Mouse (Mus musculus): Measurements from ENCODE around the gene Adipoq. TPM values are rescaled to one million over a fixed set of nuclear protein-coding genes. Genes with fewer than 3 reads are reported as not detected.

Gene Adipoq
- polyA plus RNA-seq, 1 experiment from 2014 or later = not detected

- Histone ChIP-seq H3K4me1 (replicated peaks; ENCODE audit: control insufficient read depth, insufficient read depth, low read length) (peaks cover 5% of the 10 kb centered on the region; the same call in 1 of the 2 replicates), H3K27me3 (ENCODE audit: control insufficient read depth, insufficient read depth, low read length) (no peaks in the 10 kb centered on the region), H3K9me3 (ENCODE audit: control insufficient read depth, low read length) (no peaks in the 10 kb centered on the region), H3K27ac (ENCODE audit: low read depth, low read length) (no peak overlapping the region), H3K4me2 (replicated peaks; ENCODE audit: low read depth, low read length) (no peak overlapping the region), H3K9ac (ENCODE audit: low read depth, low read length) (no peak overlapping the region), H3K4me3 (ENCODE audit: low read depth, low read length) (no peak overlapping the region), H3K36me3 (ENCODE audit: control insufficient read depth, insufficient read depth, low read length) (peaks cover 8% of the 10 kb centered on the region; the same call in 1 of the 2 replicates)
- WGBS = 88% methylated on average over 12 of the region's 12 CpGs
- no peak for ATAC-seq (ENCODE audit: low FRiP score)
- DNase-seq (ENCODE audit: low spot score) = no peak
Measured at GRCm38 (mm10) chr16:23112348-23112747, 34.0 kb upstream of the Adipoq start.

GRCm38 (mm10) chr16:23112861-23113435, 33.4 kb upstream of the Adipoq start:
- DNase-seq (ENCODE audit: low spot score) = no peak
- H3K4me3 ChIP-seq (ENCODE audit: low read depth, low read length) = no peak overlapping the region
- no peak overlapping the region for H3K27ac ChIP-seq (ENCODE audit: low read depth, low read length)
- no peak overlapping the region for H3K4me2 ChIP-seq (replicated peaks; ENCODE audit: low read depth, low read length)
- H3K4me1 ChIP-seq (replicated peaks; ENCODE audit: control insufficient read depth, insufficient read depth, low read length) = peaks cover 5% of the 10 kb centered on the region; the same call in 1 of the 2 replicates
- H3K27me3 ChIP-seq (ENCODE audit: control insufficient read depth, insufficient read depth, low read length) = no peaks in the 10 kb centered on the region
- H3K9ac ChIP-seq (ENCODE audit: low read depth, low read length) = no peak overlapping the region
- no peaks in the 10 kb centered on the region for H3K9me3 ChIP-seq (ENCODE audit: control insufficient read depth, low read length)
- no peak for ATAC-seq (ENCODE audit: low FRiP score)
- peaks cover 8% of the 10 kb centered on the region; the same call in 1 of the 2 replicates for H3K36me3 ChIP-seq (ENCODE audit: control insufficient read depth, insufficient read depth, low read length)
- 59% methylated on average over 9 of the region's 9 CpGs for WGBS

- ATAC-seq (ENCODE audit: low FRiP score) = no peak
Measured at GRCm38 (mm10) chr16:23113903-23114302, 32.4 kb upstream of the Adipoq start.

GRCm38 (mm10) chr16:23114339-23115171, 31.8 kb upstream of the Adipoq start:
- Histone ChIP-seq H3K27ac (ENCODE audit: low read depth, low read length) (no peak overlapping the region), H3K36me3 (ENCODE audit: control insufficient read depth, insufficient read depth, low read length) (peaks cover 6% of the 10 kb centered on the region; the same call in 1 of the 2 replicates), H3K4me1 (replicated peaks; ENCODE audit: control insufficient read depth, insufficient read depth, low read length) (no peaks in the 10 kb centered on the region), H3K4me2 (replicated peaks; ENCODE audit: low read depth, low read length) (no peak overlapping the region), H3K27me3 (ENCODE audit: control insufficient read depth, insufficient read depth, low read length) (no peaks in the 10 kb centered on the region), H3K9ac (ENCODE audit: low read depth, low read length) (no peak overlapping the region), H3K9me3 (ENCODE audit: control insufficient read depth, low read length) (no peaks in the 10 kb centered on the region), H3K4me3 (ENCODE audit: low read depth, low read length) (no peak overlapping the region)
- 70% methylated on average over 5 of the region's 5 CpGs for WGBS
- ATAC-seq (ENCODE audit: low FRiP score) (peak; percentile 33; the same call in 1 of the 2 replicates), DNase-seq (ENCODE audit: low spot score) (no peak)

More at GRCm38 (mm10) chr16:23113903-23114302, 32.4 kb upstream of the Adipoq start:
- Histone ChIP-seq H3K4me2 (replicated peaks; ENCODE audit: low read depth, low read length) (no peak overlapping the region), H3K27ac (ENCODE audit: low read depth, low read length) (no peak overlapping the region), H3K9ac (ENCODE audit: low read depth, low read length) (no peak overlapping the region), H3K4me3 (ENCODE audit: low read depth, low read length) (no peak overlapping the region), H3K36me3 (ENCODE audit: control insufficient read depth, insufficient read depth, low read length) (peaks cover 8% of the 10 kb centered on the region; the same call in 1 of the 2 replicates), H3K9me3 (ENCODE audit: control insufficient read depth, low read length) (no peaks in the 10 kb centered on the region), H3K4me1 (replicated peaks; ENCODE audit: control insufficient read depth, insufficient read depth, low read length) (peaks cover 5% of the 10 kb centered on the region; the same call in 1 of the 2 replicates), H3K27me3 (ENCODE audit: control insufficient read depth, insufficient read depth, low read length) (no peaks in the 10 kb centered on the region)
- no peak for DNase-seq (ENCODE audit: low spot score)

- Histone ChIP-seq H3K4me3 (ENCODE audit: low read depth, low read length) (no peak overlapping the region), H3K9me3 (ENCODE audit: control insufficient read depth, low read length) (no peaks in the 10 kb centered on the region), H3K36me3 (ENCODE audit: control insufficient read depth, insufficient read depth, low read length) (peaks cover 6% of the 10 kb centered on the region; the same call in 1 of the 2 replicates), H3K27ac (ENCODE audit: low read depth, low read length) (no peak overlapping the region), H3K9ac (ENCODE audit: low read depth, low read length) (no peak overlapping the region), H3K4me2 (replicated peaks; ENCODE audit: low read depth, low read length) (no peak overlapping the region), H3K4me1 (replicated peaks; ENCODE audit: control insufficient read depth, insufficient read depth, low read length) (no peaks in the 10 kb centered on the region), H3K27me3 (ENCODE audit: control insufficient read depth, insufficient read depth, low read length) (no peaks in the 10 kb centered on the region)
- DNase-seq (ENCODE audit: low spot score) = no peak
- WGBS = 89% methylated on average over 3 of the region's 3 CpGs
- no peak for ATAC-seq (ENCODE audit: low FRiP score)
Measured at GRCm38 (mm10) chr16:23115486-23115885, 30.9 kb upstream of the Adipoq start.

GRCm38 (mm10) chr16:23117173-23117572, 29.2 kb upstream of the Adipoq start:
- H3K4me2 ChIP-seq (replicated peaks; ENCODE audit: low read depth, low read length) = no peak overlapping the region
- H3K9me3 ChIP-seq (ENCODE audit: control insufficient read depth, low read length) = no peaks in the 10 kb centered on the region
- no peak overlapping the region for H3K9ac ChIP-seq (ENCODE audit: low read depth, low read length)
- H3K4me1 ChIP-seq (replicated peaks; ENCODE audit: control insufficient read depth, insufficient read depth, low read length) = no peaks in the 10 kb centered on the region
- ATAC-seq (ENCODE audit: low FRiP score) (no peak), DNase-seq (ENCODE audit: low spot score) (no peak)
- H3K27ac ChIP-seq (ENCODE audit: low read depth, low read length) = no peak overlapping the region
- H3K27me3 ChIP-seq (ENCODE audit: control insufficient read depth, insufficient read depth, low read length) = no peaks in the 10 kb centered on the region
- 66% methylated on average over 4 of the region's 4 CpGs for WGBS
- H3K4me3 ChIP-seq (ENCODE audit: low read depth, low read length) = no peak overlapping the region
- H3K36me3 ChIP-seq (ENCODE audit: control insufficient read depth, insufficient read depth, low read length) = peaks cover 6% of the 10 kb centered on the region

- no peaks in the 10 kb centered on the region for H3K4me1 ChIP-seq (replicated peaks; ENCODE audit: control insufficient read depth, insufficient read depth, low read length)
- no peak overlapping the region for H3K9ac ChIP-seq (ENCODE audit: low read depth, low read length)
- H3K4me2 ChIP-seq (replicated peaks; ENCODE audit: low read depth, low read length) = no peak overlapping the region
- H3K27me3 ChIP-seq (ENCODE audit: control insufficient read depth, insufficient read depth, low read length) = no peaks in the 10 kb centered on the region
- 97% methylated on average over 3 of the region's 3 CpGs for WGBS
- no peaks in the 10 kb centered on the region; the same call in 1 of the 2 replicates for H3K36me3 ChIP-seq (ENCODE audit: control insufficient read depth, insufficient read depth, low read length)
- no peak for DNase-seq (ENCODE audit: low spot score)
- no peak overlapping the region for H3K27ac ChIP-seq (ENCODE audit: low read depth, low read length)
- ATAC-seq (ENCODE audit: low FRiP score) = no peak
- H3K4me3 ChIP-seq (ENCODE audit: low read depth, low read length) = no peak overlapping the region
- no peaks in the 10 kb centered on the region for H3K9me3 ChIP-seq (ENCODE audit: control insufficient read depth, low read length)
Measured at GRCm38 (mm10) chr16:23122446-23122845, 23.9 kb upstream of the Adipoq start.

- Histone ChIP-seq H3K27me3 (ENCODE audit: control insufficient read depth, insufficient read depth, low read length) (no peaks in the 10 kb centered on the region), H3K4me1 (replicated peaks; ENCODE audit: control insufficient read depth, insufficient read depth, low read length) (no peaks in the 10 kb centered on the region), H3K36me3 (ENCODE audit: control insufficient read depth, insufficient read depth, low read length) (no peaks in the 10 kb centered on the region; the same call in 1 of the 2 replicates), H3K9me3 (ENCODE audit: control insufficient read depth, low read length) (no peaks in the 10 kb centered on the region), H3K4me2 (replicated peaks; ENCODE audit: low read depth, low read length) (no peak overlapping the region), H3K4me3 (ENCODE audit: low read depth, low read length) (no peak overlapping the region), H3K9ac (ENCODE audit: low read depth, low read length) (no peak overlapping the region), H3K27ac (ENCODE audit: low read depth, low read length) (no peak overlapping the region)
- DNase-seq (ENCODE audit: low spot score) (no peak), ATAC-seq (ENCODE audit: low FRiP score) (no peak)
- 94% methylated on average over 4 of the region's 4 CpGs for WGBS
Measured at GRCm38 (mm10) chr16:23123104-23123503, 23.2 kb upstream of the Adipoq start.
